Mouse (Mus musculus) MEL (cell line): Measurements from ENCODE around the gene Polg.

Experiments
- CHD1 ChIP-seq: IDR thresholded peaks from 2 replicates; pipeline ENCODE4 v1.6.1; 2012; ENCODE audit warnings: low read depth, mild to moderate bottlenecking, inconsistent platforms, low read length, improper control_type of control experiment
- CHD2 ChIP-seq: IDR thresholded peaks from 2 replicates; pipeline ENCODE4 v1.6.1; 2011; ENCODE audit warnings: low read length, improper control_type of control experiment
- CTCF ChIP-seq, 3 experiments: IDR thresholded peaks in 2 of 3; conservative IDR thresholded peaks in 1 of 3; 2 replicates each; pipeline ENCODE4 v1.5.1; 2011 to 2012; ENCODE audit warnings: low read length in 3 of 3, low read depth in 2 of 3, mild to moderate bottlenecking in 2 of 3, improper control_type of control experiment in 1 of 3, inconsistent platforms in 1 of 3, mixed read lengths in 1 of 3, moderate library complexity in 1 of 3; ENCODE audit not compliant: control insufficient read depth in 1 of 3, insufficient read depth in 1 of 3, poor library complexity in 1 of 3, severe bottlenecking in 1 of 3
- EP300 ChIP-seq, 2 experiments: IDR thresholded peaks; 2 replicates each; pipeline ENCODE4 v1.6.1; 2011; ENCODE audit warnings: improper control_type of control experiment in 2 of 2, low read length in 2 of 2, low read depth in 1 of 2, mild to moderate bottlenecking in 1 of 2
- MAZ ChIP-seq: IDR thresholded peaks from 2 replicates; pipeline ENCODE4 v1.6.1; 2012; ENCODE audit warnings: low read depth, mild to moderate bottlenecking, inconsistent platforms, low read length, improper control_type of control experiment
- MYC ChIP-seq: IDR thresholded peaks from 2 replicates; pipeline ENCODE4 v1.6.1; 2011; ENCODE audit warnings: low read depth, mild to moderate bottlenecking, low read length, improper control_type of control experiment, moderate library complexity
- NRF1 ChIP-seq: IDR thresholded peaks from 2 replicates; pipeline ENCODE4 v1.6.1; 2014; ENCODE audit warnings: low read depth, mild to moderate bottlenecking, inconsistent platforms, low read length, improper control_type of control experiment, moderate library complexity; ENCODE audit not compliant: poor library complexity, insufficient read depth, severe bottlenecking
- POLR2A ChIP-seq, 2 experiments: IDR thresholded peaks; 2 replicates each; pipeline ENCODE4 v1.6.1; 2011 to 2012; ENCODE audit warnings: low read length in 2 of 2, mild to moderate bottlenecking in 2 of 2, control low read depth in 1 of 2, improper control_type of control experiment in 1 of 2, low read depth in 1 of 2, moderate library complexity in 1 of 2; ENCODE audit not compliant: control insufficient read depth in 1 of 2, insufficient read depth in 1 of 2, poor library complexity in 1 of 2
- POLR2AphosphoS5 ChIP-seq: IDR thresholded peaks from 2 replicates; pipeline ENCODE4 v1.6.1; 2012; ENCODE audit warnings: low read depth, borderline replicate concordance, mild to moderate bottlenecking, inconsistent platforms, low read length, moderate library complexity, mixed read lengths
- UBTF ChIP-seq: IDR thresholded peaks from 2 replicates; pipeline ENCODE4 v1.6.1; 2012; ENCODE audit warnings: low read depth, mild to moderate bottlenecking, inconsistent platforms, low read length, improper control_type of control experiment, moderate library complexity, borderline replicate concordance; ENCODE audit not compliant: insufficient read depth
- USF2 ChIP-seq, 2 experiments: IDR thresholded peaks; 2 replicates each; pipeline ENCODE4 v1.6.1; 2011 to 2012; ENCODE audit warnings: improper control_type of control experiment in 2 of 2, low read length in 2 of 2, borderline replicate concordance in 1 of 2, inconsistent platforms in 1 of 2, low read depth in 1 of 2, mild to moderate bottlenecking in 1 of 2; ENCODE audit not compliant: insufficient read depth in 1 of 2

GRCm38 (mm10) chr7:79500681-79501306 lies 34.6 kb upstream of the Polg start:
- TF ChIP-seq POLR2A (IDR thresholded peaks at IDR 0.05; ENCODE audit: control insufficient read depth in 1 of 2, insufficient read depth in 1 of 2, low read depth in 1 of 2, low read length in 2 of 2, poor library complexity in 1 of 2) (no peak), USF2 (IDR thresholded peaks at IDR 0.05; ENCODE audit: borderline replicate concordance in 1 of 2, insufficient read depth in 1 of 2, low read depth in 1 of 2, low read length in 2 of 2) (no peak), CTCF (IDR thresholded peaks at IDR 0.05 in 2 of 3, conservative IDR thresholded peaks at IDR 0.05 in 1 of 3; ENCODE audit: control insufficient read depth in 1 of 3, insufficient read depth in 1 of 3, low read depth in 2 of 3, low read length in 3 of 3, poor library complexity in 1 of 3, severe bottlenecking in 1 of 3) (no peak), NRF1 (no peak), POLR2AphosphoS5 (no peak), CHD2 (no peak), UBTF (no peak), CHD1 (no peak), MAZ (no peak), MYC (no peak), EP300 (IDR thresholded peaks at IDR 0.05; ENCODE audit: low read depth in 1 of 2, low read length in 2 of 2) (no peak)
